Mouse (Mus musculus) 416B (cell line): Measurements from ENCODE around the gene Irf8.

ENCODE experiments used
- DNase-seq: peaks from one replicate; pipeline ENCODE4 v3.0.0; 2011; ENCODE audit warnings: low read depth

Irf8 gene

DNA sequence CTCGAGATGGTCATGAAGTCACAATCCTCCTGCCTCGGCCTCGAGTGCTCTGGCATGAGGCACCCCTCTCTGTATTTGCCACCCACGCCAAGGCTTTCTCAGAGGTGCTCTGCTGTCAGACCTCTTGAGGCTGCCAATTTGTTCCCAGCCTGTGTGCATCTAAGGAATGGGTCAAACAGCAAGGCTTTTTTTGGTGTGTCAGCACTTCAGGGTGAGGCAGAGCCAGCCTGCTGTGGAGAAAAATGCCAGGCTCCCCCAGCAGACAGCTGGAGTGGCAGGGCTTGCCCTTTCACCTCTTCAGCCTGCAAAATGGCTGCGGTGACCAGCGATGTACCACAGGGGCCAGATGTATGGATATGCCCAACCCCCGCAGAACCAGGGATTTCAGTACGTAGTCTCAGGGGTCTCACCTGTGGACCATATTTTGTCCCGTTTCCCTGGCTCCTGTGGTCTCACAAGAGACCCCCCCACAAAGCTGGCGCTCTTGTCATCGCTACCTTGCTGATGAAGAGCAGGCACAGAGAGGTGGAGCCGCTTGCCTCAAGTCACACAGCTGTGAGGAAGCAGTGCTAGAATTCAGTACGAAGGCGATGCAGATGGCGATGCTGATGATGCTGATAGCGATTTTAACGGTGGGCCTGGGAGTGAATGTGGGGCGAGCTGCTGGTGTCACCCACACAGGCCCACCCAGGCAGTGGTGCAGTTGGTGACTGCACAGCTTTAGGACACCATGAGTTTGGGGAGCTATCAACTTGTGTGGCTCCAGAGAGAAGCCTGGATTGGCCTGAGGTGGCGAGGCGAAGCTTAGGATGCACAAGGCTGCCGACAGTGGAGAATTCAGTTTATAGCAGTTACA, 15.3 kb downstream of the Irf8 start:
- no peak for DNase-seq

DNA sequence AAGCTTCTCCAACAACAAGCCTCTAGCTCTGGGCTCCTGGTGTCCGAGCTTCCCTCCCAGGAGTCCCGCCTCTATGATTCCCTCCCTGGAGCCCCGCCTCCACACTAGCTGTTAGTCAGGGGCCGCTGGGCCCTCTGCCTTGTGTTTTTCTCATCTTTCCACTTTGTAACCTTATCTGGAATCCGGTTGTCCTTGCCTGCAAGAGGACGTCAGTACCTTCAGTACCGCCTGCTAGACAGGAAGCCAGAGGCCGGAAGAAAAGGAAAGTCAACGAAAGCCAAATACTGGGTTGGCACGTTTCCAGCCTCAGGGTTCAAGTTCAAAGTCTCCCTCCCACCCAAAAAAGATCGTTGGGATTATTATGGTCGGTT, 15.9 kb downstream of the Irf8 start:
- peak; percentile 97 for DNase-seq

DNA sequence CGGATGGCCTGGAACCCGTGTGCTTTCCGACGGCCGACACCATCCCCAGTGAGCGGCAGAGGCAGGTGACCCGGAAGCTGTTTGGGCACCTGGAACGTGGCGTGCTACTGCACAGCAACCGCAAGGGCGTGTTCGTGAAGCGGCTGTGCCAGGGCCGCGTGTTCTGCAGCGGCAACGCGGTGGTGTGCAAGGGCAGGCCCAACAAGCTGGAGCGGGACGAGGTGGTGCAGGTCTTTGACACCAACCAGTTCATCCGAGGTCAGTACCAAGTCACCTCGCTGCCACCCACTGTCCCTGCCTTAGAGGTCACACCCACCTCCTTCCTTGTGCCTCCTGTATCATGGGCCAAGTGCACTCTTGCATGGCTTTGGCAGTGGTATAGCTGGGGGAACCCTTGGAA, 17.3 kb downstream of the Irf8 start:
- no peak for DNase-seq

DNA sequence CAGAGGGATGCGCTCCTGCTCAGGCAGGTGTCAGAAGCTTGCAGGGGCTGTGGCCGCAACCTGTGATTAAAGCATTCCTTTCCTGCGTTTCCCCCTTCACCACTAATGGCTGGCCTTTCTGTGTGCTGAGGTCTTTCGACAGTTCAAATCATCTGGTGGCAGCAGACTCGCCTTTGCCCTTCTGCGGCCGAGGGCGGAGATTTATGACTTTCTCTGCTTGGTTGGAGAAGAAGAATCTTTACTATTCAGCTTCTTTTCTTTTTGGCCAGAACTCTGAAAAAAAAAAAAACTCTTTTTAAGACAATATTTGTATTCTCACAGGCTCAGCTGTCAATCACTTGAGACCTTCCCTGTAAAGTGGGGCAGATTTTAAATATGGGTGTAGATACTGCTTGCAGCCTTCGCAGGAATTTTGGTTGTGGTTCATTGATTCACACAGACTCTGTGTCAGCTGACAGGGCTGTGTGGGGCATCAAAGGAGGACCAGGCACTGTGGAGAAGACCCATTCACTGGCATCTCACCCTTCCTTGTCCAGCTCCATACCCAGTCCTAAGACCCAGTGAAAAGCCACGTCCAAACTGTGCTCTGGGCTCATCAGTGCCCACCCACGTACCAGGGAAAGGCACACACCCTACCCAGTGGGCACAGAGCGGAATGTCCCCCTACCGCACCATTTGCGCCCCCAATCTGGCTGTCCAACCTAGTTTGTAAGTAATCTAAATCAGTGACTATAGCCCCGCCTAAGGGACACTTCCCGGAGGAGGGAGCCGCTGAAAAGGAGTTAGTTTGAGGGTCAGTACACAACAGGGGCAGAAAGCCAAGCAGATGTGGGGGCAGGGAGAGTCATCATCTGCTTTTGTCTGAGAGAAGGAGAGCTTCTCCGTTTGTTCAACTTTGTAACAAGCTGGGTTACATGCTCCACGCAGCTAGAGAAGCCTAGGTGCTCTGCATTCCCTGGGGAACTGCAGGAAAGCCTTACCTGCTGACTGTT, 19.4 kb downstream of the Irf8 start:
- DNase-seq, result no peak

DNA sequence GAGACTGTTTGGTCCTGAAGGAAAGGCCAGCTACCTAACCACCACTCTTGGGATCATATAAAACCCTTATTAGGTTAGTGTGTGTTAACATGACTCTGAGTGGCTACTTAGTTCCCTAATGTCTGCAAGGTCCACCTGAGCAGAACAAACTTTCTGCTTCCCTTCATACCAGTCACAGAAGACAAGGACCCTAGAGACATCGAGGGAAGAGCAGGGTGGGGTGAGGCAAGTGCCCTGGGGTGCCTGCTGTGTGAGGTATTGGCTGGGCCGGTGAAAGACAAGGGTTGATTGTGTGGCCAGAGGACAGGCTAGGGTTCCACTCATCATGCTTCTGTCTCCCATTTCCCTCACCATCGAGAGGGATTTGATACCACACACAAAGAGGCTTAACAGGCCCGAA, 21.8 kb downstream of the Irf8 start:
- DNase-seq, result no peak

DNA sequence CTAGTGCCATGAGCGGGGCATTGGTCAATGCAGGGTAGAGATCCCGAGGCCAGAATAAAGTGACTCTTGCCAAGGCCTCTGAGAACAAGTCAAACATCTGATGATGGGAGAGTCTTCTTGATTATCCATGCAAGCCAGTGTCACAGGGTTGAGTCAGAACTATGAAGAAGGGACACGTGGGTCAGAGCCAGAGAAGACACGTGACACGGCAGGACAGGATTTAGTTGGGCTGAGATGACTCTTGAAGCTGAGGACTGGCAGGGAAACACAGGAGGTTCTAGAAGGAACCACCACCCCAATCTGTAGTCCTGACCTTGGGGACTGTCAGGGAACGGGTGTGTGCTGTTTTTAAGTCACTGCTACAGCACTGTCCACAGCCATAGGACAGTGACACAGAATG, 23.7 kb downstream of the Irf8 start:
- no peak for DNase-seq

DNA sequence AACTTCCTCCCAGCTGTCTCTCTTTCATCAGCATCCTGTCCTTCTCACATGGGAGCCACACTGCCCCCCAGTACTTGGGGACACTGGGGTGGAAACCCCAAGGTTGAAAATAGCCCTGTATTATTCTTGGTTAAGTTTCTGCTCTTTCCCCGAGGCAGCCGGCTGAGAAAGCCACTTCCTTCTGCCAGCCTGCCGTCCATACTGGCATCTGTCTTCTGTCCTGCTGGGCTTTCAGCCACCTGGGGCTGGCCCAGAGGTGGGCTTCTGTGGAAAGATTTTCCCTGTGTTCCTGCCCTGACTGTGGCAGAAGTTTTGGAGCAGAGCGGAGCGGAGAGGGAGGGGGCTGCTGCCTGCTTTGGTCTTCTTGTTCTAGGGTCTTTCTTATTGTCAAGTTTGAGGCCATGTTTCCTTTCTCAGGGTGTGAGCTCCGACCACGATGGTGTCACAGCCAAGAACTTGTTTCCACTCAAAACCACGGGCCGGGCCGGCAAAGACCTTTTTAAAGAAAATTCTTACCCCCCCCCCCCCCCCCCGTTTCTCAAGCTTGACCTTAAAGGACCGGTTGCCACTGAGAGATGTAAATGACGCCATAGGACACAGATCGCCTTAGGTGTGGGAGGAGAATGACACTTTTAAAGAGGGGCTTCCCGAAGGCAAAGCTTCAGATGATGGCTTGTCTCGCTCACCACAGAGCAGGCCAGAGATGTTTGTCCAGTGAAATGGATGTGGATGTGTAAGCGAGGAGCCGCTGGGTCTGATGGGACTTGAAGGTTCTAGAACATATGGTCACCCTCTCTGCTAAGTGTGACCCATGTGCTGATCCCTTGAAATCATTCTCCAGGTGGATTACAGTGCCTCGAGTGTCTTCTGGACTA, 24.4 kb downstream of the Irf8 start:
- DNase-seq, result no peak

DNA sequence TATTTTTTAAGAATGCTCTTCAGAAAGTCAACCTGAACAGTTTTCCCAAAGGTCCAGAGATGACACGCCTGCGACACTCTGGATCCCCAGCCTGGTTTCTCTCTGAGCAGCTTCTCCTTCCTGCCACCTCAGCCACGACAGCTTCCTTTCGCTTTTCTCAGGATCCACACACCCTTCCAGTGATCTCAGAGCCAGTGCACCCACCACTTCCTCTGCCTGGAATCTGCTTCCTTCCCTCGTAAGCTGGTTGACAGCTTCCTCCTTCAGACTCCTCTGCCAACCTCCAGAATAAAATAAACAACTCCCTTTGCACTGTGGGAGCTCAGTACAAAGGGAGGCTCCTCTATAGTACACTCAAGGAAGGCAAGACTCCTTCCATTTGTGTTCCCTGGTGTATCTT, 27.1 kb downstream of the Irf8 start:
- DNase-seq, result peak; percentile 55

DNA sequence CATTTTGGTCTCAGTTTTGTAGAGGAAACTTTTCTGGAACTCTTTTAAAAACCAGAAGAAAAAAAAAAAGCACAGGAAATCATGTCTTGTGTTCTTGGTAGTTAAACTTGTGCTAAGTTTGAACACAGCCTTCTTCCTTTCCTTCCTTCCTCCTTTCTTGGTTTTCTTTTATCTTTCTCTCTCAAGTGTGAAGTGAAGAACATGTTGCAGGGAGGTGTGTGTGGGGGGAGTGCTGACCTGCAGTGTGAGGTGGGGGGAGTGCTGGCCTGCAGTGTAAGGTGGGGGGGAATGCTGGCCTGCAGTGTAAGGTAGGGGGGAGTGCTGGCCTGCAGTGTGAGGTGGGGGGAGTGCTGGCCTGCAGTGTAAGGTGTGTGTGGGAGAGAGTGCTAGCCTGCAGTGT, 28.5 kb downstream of the Irf8 start:
- DNase-seq, result no peak

DNA sequence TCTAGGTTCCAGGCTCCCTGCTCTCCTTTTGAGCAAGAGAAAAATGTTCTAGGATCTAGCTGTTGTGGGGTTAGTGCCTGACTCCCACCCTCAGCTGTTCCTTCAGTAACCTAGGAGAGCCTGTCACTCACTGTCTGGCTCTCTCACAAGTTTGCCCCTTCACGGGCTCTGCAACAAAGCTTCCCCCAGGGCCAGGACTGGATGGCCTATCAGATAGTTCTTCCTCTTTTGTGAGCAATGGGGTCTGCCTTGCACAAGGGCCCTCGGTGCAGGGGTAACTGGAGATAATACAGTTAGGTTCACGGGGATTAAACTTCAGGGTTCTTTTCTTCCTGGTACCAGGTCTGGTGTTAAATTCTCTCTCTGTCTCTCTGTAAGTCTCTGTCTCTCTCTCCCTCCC, 30.5 kb downstream of the Irf8 start:
- no peak for DNase-seq

DNA sequence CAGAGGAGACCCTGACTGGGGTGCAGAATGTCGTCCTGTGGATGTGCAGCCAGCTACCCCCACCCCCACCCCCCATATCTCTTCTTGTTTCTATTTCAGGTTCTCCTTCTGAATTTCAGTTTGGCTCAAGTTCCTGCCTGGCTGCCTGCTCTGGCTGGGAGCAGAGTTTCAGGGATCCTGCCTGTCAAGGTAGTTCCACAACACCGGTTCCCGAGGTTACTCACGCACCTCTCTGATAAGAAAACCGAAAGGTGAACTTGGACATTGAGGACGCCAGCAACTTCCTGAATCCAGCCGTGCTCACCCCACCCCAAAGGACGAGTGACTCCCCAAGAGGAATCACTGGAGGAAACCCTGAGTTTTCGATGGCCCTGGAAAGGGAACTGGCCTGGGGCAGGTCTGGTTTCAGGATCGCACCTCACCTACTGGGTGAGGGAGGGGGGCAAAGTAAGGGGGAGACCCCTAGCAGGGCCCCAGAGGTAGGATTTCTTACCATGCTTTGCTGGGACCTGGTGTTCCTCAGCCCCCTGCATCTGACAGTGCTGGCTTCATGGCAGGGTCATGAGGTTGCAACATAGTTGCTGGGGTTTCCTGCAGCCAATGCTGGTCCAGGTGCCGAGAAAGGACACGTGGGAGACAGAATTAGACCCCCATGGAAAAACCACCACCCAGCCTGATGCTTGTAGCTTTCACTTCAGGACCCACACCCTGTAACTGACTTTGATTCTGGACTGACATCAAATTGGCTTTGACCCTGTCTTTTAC, 32.5 kb downstream of the Irf8 start:
- DNase-seq, result no peak

DNA sequence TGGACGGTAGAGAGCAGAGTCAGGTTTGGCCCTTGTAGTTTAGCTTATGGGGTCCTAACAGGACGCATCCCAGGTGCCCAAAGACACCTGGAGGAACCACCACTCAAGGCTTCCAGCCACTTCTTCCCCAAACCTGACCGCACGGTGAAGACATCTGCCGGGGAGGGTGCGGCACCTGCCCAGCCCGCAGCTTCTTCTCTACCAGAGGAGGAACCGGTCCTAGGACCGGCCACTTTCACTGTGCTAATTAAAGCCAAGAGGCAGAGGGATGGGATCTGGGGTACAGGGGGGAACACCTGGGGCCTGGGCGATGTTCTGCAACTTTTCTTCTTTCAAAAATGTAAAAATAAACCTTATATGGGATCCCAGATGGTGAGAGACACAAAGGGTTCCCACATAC, 41.0 kb downstream of the Irf8 start:
- no peak for DNase-seq

DNA sequence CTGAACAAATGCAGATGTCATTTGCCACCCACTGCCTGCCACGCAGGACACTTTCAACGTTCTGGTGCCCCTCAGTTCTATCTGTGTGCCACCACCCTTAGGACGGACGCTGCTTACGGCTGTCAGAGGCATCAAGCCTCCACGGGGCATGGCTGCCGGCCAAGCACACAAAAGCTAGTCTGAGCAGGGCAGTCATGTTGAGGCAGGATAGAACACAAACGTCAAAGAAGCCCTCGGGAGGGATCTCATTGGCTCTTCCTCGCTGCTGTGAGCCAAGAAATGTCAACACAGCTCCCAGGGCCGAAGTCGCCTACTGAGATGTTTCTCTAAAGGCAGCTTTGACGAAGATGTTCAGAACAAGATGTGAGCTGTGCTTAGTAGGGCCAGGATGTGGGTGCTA, 41.6 kb downstream of the Irf8 start:
- DNase-seq, result no peak

DNA sequence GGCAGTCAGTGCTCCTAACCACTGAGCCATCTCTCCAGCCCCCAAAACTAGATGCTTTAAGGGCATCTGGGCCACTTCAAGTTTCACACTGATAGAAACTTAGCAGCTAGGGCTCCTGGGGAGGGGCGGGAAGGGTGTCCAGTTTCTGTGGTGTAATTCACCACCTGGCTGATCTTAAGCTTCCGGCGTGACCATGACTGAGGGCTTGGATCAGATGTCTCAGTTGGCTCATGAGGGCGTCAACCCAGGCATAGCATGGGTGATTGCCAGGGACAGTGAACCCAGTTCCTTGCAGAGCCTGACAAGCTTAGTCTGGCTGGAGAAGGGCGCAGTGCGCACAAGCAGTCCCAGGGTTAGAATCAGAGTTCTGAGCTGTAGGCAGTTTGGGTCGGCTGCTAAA, 42.9 kb downstream of the Irf8 start:
- DNase-seq, result no peak

DNA sequence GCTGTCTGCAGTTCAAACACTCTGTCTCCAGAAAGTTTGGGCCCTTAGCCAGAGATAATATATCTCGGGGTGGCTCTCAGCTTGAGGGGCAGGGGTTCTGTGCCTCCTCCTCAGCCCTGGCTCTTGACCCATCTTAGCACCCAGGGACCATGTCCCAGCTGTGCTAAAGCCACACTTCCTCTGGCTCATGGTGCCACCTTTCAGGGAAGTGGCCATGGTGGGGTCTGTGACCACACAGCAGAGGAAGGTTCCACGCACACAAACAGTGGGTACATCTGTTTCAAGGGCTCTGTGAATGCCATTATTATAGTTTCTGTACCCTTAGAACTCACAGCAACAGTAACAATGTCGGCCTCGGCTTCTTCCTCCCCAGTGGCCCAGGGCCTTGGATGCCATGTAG, 47.6 kb downstream of the Irf8 start:
- no peak for DNase-seq

DNA sequence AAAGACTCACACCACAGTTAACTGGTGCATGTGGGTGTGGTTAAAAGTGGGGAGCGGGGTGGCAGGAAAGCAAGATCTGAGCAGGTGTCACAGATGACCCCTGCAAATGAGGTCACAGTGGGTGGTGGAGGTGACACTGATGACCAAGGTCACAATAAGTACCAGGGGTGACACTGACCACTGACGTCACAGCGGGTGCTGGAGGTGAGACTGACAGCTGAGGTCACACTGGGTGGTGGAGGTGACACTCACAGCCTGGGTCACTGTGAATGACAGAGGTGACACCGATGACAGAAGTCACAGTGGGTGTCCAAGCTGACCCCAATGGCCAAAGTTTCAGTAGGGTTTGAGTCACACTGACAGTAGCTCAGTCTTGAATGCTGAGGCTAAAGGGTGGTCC, 50.6 kb downstream of the Irf8 start:
- no peak for DNase-seq

DNA sequence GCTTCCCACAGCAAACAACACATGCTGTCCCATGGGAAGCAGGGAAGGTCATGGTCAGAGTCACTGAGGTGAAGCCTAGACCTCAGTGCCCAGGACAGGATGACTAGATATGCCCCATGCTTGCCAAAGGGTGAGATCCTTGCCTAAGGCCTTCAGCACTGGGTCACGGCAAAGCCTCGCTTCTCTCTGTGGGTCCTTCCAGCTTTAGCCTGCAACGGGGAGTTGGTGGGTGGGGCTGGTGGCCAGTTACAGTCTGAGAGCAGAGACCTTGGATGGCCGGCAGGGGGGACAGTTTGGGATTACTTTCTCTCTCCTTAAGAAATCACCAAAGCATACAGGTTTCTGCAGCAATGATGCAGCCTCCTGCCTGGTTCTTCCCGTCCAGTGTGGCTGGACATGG, 51.5 kb downstream of the Irf8 start:
- DNase-seq, result no peak

DNA sequence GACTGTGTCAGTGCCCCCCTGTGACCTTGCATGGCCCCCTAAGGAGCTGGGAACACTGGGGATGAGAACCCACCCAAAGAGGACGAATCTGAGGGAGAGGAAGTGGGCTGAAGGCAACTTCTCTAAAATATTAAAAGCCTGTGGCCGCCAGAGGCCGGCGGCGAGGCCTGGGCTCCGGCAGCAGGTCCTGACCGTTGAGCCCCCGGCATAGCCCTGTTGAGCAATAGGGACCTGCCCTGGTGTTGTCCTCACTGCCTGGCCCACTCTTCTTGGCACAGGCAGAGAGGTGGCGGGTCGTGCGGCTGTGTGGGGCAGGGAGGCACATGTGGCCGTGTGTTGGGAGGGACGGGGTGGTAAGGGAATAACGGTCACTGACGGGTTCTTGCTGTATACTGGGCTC, 56.6 kb downstream of the Irf8 start:
- peak; percentile 74 for DNase-seq

DNA sequence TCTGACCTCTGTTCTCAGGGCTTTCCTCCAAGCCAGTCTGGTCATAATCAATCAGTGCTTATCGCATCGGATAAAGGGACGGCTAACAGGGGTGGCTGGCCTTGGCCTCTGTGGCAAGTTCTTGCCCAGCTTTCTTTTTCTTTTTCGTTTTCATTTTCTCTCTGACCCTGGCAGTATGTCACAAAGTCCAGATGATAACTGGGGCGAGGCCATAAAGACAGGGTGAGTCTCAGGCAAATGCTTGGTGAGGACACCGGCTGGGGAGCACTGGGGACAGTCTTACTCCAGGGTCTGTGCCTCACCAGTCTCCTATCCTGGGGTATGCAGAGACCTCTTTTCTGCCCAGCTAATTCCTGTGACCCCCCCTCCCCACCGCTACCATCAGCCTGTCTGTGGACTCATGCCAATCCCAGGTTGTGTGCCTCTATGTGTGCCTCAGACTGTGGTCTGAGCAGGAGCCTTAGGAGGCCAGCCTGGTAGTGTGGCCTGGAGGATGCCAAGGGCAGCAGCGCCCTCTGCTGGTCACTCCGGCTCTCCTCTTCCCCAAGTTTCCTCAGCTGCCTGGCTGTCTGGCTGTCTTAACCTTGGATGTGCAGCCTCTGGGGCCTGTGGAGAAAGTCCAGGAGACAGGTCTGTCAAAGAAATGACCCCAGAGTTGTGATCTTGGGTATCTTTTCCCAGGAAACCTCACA, 59.9 kb downstream of the Irf8 start:
- peak; percentile 87 for DNase-seq

DNA sequence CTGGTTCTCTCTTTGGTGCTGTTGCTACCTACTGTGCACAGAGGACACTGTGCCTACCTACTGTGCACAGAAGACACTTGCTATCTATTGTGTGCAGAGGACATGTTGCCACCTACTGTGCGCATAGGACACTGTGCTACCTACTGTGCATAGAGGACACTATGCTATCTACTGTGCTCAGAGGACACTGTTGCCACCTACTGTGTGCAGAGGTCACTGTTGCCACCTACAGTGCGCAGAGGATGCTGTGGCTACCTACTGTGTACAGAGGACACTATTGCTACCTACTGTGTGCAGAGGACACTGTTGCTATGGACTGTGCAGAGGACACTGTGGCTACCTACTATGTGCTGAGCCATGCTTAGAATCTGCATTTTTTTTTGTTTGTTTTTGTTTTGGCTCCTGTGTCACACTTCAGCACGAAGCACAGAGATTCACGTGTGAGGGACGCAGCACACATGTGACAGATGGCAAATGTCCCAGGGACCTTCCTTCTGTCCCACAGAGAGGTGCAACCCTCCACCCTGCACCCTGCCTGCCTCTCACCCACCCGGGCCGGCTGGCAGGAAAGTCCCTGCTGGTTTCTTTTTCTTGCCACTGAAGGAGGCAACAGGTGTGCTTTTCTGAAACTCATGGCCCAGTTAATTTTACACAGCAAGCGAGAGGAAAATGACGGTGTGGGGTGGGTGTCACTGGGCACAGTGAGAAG, 61.0 kb downstream of the Irf8 start:
- DNase-seq, result no peak
